Mouse (Mus musculus): ENCODE data around the gene Ncam2.

Gene Ncam2

DNA sequence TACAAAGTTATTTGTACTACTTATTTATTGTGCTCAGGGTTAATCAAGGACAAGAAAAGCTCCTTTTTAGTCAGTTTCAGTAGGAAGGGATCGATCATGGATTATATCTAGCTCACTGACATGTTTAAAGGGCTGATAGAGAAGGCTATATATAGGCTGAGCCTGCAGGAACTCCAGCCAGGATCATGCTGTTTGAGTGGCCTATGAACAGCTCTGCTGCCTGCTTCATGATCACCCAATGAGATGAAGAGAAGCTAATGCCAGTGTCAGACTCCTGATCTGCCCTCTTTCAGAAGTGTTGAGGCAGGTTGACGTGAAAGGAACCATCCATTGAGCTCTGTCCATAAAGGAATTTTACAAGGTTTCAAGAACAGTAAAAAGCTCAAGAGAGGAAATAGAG lies 103.3 kb downstream of the Ncam2 start:
- DNase-seq = no peak

DNA sequence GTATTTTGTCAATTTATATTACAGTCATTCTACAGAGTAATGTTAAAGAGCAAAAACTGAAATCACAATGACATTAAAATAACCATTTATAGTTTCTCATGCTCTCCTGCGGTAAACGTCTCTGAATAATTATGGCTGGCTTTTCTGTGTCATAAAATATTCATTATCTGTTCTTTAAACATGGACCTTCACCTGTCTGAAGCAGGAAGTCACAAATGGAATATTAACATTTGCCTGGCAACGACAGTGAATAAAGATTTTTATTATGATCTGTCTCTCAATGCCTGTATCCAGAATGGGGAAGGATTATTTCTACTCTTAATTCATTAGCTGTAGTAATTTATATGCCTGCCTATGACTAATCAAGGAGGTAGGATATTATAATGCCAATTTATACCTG lies 108.7 kb downstream of the Ncam2 start:
- no peak for DNase-seq

DNA sequence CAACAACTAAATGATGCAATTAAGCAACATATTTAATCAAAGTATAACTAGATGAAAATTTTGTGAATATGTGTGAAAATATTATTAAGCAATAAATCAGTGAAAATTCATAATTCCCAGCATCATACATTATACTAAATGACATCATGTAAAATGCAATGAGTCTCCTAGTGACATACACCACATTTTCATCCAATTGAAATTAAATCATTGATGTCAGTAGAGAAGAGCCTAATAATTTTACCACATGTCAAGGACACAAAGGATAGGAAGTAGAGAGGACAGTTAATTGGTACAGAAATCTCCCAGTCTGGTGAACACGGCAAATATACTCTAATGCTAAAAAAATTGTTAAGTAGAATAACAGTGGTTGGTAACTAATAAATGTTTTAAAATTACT lies 118.5 kb downstream of the Ncam2 start:
- no peak for DNase-seq

DNA sequence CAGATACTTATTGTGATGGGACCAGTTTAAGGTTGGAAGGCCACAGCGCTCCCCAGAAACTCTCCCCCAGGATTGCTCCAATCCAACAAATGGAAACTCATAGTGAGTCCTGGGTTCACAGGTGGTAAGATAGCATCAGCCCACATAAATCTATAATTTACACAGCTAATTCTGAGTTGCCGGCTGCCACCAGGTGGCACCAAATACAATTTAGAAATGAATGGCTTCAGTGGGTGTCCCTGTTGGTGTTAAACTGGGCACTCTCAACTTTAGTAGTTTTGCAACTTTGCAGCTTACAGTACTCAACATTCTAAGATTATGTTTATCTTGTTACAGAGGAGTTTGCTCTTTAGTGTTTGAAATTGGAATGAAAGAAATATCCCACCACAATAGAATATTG lies 130.0 kb downstream of the Ncam2 start:
- peak; percentile 68 to 70 for DNase-seq

DNA sequence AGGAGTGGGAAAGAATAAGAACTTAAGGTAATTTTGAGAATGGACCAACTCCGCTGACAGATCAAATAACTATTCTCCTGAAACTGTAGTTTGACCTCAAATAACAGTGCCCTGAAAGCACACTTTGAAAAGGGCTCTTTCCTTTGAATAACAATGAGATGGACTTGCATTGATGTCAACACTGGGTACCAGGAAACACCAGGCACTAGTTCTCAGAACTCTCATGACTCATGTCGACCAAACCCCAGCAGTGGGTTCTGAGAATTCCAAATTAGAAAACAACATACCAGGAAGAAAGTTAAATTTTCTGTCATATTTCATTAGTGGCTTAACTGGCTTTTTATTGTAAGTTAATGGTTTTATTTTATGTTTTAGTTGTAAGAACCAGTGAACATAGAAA lies 165.4 kb downstream of the Ncam2 start:
- no peak for DNase-seq

DNA sequence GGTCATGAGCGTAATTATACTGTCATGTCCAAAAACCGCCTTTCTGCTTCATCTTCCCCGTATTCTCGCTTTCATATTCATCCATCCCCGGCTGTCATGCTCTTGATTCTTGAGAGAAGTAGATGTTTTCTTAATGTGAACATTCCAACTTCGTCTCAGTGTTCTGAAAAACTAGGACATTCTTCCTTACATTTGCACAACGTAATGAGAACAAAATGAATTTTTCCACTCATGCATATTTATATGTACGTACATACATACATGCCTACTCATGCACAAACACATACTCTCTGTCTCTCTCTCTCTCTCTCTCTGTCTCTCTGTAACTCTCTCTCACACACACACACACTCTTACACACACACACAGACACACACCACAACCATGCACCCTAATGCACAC lies 173.7 kb downstream of the Ncam2 start:
- no peak for DNase-seq

DNA sequence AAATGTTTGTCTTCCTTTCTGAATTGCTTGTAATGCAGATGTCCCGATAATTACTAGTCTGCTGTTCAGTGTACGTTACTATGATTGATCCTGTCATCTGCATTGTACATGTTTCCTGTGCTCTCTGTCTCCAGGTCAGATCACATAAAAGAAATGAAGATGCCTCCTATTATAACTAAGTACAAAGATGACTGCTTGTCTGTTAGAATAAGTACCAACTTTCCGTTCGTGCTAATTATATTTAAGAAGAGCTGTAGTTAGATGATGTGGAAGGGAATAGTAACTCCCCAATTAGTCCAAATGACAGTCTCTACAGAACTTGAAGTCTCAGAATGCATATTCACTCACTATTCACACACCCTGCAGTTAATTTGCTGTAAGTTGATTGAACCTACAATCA lies 179.9 kb downstream of the Ncam2 start:
- no peak for DNase-seq

DNA sequence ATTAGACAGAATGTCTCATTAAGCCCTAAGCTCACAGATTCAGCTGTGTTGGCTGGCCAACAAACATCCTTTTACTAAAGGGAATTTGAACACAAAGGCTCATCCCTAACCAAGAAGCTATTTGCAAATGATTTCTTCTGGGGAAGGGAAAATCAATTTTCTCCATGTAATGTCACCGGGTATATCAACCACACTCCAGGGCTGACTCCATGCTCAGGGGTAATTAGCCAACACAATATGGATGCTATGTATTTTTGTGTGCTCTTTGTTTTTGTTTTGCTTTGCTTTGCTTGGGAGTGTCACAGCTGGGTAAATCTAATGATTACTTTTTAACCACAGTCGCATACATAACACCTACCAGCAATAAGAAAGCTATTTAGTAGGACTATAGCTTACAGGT lies 188.1 kb downstream of the Ncam2 start:
- DNase-seq = no peak

DNA sequence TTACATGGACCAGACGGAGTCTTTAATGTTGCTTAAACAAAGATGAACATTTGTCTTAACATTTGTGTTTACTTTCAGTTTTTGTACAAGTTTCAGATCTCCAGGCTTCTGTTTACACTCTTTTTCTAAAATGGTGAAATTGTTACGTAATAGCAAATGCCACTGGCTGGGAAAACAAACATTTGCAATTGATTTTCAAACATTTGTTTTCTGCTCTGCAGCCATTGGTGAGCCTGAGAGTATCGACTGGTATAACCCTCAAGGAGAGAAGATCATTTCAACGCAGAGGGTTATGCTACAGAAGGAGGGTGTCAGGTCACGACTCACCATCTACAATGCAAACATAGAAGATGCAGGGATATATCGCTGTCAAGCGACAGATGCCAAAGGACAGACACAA lies 234.1 kb downstream of the Ncam2 start:
- no peak for DNase-seq

DNA sequence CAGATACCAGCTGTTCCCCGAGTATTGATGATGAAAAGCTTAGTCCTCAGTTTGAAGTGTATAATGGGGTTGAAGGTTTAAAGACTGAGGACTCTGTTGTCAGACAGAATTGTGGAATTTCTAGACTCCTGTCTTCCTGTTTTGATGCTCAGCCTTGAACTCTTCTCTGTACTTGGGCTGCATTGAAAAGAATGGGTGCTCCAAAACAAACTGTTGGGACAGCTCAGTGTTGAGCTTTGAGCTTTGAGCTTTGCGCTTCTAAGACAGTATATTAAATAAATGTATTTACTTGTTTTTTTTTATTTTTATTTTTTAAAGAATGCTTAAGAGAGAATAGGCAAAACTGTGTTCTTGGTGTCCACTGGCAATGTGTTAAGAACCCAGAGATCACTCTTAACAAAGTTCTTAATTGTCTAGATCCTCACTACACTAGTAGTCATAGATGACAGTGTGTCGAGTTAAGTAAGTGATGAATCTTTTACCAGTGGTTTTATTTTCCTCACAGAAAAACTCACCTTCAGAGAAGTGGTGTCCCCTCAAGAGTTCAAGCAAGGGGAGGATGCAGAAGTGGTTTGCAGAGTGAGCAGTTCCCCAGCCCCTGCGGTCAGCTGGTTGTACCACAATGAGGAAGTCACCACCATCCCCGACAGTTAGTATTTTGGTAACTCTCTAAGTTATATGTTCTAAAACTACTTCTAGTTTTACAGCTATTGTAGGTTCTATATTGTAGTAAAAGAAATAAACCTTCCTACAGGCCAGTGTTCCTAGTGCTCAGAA lies 236.8 kb downstream of the Ncam2 start:
- DNase-seq = no peak

DNA sequence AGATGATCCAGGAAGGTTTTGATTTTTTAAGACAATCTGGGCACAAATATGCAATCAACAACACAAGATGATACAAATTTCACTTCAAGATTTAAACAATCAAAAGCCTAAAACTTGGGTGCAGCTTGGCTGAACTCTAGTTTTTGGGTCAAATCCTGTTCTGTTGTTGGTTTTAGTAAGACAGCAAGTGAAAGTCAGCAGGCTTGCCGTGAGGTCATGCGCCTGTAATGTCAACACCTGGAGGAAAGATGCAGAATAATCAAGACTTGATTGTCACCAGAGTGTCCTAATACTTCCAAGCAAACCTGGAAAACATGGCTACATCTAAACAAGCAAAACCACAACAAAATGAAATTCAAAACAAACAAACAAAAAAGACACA lies 237.4 kb downstream of the Ncam2 start:
- DNase-seq = no peak

DNA sequence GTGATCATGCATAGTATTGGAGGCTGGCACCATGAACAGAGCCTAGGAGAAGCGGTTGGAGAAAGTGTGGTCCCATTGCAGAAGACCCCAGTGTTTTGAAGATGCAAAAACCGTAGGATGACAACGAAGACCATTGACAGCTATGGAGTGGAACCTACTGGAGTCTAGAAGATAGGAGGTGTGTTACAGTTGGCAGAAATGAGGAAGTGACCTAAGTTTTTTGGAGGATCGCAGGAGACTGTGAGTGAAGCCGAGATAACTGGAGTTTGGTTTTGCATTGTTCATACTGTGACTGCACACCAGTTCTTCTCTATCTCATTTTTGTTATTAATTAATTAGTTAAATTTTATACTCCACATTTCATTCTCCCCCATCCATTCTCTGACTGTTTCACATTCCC lies 250.4 kb downstream of the Ncam2 start:
- DNase-seq = no peak

DNA sequence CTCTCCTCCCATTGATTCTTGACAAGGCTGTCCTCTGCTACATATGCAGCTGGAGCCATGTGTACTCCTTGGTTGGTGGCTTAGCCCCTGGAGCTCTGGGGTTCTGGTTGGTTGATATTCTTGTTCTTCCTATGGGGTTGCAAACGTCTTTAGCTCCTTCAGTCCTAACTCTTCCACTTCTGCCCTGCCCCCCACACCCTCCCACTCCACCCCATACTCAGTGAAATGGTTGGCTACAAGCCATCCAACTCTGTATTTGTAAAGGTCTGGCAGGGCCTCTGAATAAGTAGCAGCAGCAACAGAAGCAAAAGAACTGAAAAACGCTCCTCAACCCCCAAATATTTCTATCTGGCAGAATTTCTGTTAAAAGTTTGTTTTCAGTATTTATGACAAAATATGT lies 252.5 kb downstream of the Ncam2 start:
- no peak for DNase-seq

DNA sequence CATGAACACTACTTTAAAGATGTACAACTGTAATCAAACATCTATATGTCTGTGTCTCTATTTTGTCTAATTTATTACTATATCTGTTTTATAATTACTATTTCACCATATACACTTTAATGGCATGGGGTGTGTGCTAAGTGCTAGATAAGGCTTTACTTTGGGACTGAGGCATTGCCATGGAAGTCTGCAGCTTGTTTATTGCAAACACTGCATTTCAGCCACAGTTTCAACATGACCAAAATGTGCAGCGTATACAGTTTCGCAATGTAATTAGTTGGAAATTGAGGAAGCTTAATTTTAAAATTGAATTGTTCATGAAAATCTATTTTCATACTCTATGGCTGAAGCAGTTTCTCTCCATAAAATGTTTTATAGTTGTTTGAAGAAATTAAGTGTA lies 254.0 kb downstream of the Ncam2 start:
- DNase-seq = no peak

DNA sequence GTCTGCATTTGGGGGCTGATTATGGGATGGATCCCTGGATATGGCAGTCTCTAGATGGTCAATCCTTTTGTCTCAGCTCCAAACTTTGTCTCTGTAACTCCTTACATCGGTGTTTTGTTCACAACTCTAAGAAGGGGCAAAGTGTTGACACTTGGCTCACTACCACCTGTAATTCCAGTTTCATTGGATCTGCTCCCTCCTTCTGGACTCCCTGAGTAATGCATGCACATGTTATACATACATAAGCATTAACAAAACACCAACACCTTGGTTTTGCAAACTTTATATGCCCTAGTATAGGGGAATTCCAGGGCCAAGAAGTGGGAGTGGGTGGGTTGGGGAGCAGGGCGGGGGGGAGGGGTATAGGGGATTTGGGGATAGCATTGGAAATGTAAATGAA lies 262.2 kb downstream of the Ncam2 start:
- DNase-seq = peak in 1 of 2 experiments; percentile 4

DNA sequence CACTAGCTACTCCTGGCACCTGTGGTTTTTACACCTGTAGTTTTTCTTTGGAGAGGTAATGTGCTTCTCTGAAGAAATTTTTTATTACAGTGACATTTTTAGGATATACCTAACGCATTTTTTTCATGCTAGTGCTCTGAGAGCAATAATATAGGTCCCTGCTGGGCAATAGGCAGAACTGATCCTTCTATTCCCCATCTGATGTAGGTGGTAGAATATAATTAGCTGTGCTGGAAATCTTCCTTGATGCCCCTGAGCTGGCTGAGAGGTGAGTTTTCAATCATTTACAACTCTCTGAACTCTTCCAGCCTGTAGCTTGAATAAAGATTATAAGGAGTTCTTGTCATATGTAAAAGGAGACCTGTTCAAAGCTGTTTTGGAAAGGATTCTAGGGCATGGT lies 272.4 kb downstream of the Ncam2 start:
- DNase-seq = no peak

DNA sequence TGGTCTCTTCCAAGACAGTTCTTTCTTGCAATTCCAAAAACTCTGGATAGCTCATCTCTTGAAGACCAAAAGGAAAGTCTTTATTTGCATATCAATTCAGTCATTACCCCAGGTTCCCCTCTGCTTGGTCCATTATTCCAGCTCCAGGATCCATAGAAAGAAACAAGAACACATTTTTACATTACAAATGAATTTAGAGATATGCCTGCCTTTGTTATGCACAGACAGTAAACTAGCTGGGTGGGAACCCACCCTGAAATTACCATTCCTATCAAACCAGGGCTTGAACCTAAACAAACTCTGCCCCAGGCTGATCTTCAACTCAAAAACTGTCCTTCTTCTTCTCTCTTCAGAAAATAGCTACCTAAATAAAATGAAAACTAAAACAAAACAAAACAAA lies 280.6 kb downstream of the Ncam2 start:
- no peak for DNase-seq

DNA sequence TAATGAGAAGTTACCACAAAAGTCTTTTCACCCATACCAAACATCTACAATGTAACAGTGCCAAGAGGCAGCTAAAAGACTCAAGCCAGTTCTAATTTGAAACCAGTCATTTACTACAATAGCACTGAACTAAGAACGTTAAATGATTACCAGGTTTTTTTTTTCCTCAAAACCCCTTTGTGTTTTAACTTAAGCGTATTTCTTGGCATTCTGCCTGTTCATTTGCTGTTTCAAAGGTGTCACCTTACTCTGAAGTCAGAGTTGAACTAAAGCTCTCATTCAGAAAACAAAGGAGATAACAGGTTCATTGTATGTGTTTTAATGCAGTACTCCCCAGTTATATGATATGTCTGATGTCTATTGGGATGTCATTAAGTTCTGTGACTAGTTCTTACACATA lies 295.6 kb downstream of the Ncam2 start:
- no peak for DNase-seq

DNA sequence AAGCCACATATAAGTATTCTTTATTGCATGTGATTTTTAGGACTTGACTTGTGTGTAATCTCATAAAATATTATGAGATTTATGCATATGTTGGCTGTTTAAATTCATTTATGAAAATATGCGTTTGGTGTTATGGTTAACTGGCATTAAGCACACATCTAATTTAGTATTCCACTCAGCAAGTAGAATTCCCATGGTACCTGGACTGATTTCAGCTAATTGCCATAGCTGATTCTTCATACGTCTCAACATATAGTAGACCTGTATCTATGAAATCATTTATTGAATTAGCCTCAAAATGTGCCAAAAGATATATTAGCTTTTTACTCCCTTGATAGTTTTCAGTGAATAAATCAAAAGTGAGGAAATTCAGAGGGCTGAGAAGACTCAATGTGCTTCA lies 302.1 kb downstream of the Ncam2 start:
- no peak for DNase-seq

DNA sequence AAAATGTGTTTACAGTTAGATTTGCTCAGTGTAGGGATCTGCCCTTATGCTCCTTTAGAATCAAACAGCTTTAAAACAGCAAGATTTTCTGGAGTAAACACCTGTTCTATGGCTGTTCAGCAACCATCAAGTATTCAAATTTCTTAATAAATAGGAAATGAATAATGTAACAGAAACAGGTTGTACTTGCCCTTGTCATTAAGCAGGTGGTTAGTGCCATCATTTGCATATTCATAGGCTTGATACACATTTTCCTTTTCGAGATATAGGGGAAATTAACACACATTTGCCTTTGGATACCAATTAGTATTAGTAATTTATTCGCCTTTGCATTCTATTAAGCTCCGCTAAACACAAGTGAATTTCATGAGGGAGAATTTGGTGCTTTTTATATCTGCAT lies 335.7 kb downstream of the Ncam2 start:
- no peak for DNase-seq

DNA sequence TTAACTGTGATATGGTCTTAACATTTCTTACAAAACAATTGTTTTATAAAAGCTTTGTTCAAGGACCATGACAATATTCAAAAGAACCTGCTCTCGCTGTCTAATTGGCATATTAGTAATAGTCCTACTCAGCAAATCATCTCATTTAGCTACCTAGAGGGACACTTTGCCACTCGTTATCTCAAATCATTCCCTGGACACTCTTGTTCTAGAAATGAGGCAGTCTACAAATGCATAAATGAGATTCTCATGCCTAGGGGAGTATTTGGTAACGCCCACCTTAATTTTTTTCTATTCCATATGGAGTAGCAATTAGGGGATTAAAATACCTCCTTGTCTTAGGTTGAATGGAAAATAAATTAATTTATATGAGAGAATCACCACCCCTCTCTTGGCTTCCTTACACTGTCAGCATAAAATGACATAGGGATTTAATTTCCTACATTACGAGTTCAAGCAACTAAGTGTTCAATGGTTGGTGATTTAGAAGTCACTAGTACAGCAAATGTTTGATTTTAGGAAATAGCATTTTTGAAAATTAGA lies 387.1 kb downstream of the Ncam2 start:
- DNase-seq = no peak

DNA sequence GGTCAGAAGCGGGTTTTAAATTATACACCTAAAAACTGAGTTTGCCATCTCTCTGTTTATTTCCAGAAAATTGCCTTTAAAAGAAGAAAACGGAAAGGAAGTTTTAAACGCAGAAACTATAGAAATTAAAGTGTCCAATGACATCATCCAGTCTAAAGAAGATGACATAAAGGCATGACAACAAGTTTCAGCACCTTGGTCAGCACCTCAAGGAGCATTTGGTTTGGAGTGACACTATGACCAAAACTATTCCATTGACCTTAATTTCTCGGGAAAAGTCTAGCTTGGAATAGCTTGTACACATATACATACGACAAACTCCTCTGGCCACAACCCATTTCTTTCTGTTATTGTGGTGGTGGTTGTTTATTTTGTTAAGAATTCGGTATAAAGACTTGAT lies 422.8 kb downstream of the Ncam2 start:
- peak; percentile 41 for DNase-seq

DNA sequence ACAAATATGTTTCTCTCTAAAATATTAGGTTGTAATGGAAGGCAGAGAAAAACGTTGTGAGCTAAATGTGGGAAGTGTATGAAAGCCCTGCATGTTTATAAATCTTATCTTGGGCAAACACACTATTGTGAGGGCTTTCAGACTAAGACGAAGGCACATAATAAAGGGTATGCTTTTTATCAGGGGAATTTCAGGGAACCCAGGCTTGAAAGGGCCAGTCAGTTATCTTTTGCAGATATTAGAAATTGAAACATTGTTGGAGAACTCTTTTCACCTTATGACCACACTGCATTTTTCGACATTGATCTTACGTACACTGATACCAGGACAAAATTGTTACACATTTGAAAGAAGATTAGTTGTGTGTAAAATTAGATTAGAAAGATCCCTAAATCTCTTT lies 423.3 kb downstream of the Ncam2 start:
- no peak for DNase-seq

DNA sequence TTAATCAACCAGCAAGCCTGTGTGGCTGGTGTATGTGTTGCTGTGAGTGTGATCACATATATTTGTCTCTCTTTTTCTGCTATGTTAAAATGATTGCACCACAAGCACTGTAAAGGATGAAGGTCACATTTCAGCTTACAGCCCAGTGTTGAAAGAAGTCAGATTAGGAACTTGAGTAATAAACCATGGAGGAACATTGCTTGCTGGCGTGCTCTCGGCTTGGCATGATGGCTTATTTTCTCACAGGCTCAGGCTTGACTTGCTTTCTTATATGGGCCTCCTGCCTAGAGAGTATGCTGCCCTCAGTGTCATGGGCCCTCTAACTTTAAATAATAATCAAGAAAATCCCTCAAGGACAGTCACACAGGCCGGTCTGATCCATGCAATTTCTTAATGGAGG lies 449.8 kb downstream of the Ncam2 start:
- DNase-seq = no peak

DNA sequence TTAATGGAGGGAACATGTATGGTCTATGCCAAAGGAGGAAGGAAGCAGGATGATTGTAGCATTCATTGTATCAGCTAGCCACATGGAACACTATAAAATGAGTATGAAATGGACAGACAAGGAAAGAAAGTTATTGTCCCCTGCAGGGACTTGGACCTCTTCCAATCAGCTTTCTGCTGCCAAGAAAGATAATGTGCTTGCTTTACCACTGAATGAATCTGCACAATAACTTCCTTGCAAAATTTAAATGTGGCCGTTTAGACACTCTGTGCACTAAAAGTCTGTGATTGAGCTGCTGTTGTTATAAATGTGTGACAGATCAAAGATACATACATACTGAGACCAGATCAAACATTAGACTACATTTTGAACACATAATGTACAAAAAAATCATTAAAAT lies 451.1 kb downstream of the Ncam2 start:
- no peak for DNase-seq
